12 mouse cellular contexts compared by ENCODE assay signal in the genomic region with DNA sequence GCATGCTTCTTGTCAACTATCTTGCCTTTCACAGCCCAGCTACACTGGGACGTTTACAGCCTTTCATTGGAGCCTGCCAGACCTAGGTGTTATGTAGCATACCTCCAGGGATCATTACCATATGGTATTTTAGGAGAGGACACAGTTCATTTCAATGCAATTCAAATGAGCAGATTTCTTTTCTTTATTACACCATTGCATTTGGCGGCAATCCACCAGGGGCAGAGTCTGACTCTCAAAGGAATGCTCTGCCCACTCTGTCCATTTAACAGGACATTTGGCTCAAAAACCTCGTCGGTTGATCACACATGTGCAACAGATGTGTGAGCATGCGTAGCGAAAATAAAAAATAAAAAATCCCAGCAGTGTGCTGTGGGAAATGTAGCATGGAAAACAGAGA.
A peak's percentile ranks its signal among the peaks of the same experiment; 100 is the strongest.
DNase-seq lines count a peak whose midpoint lies in the region; ATAC-seq and TF ChIP-seq lines count a peak whose summit lies in the region.
"Had no signal": no experiment of that assay in that cellular context is flagged by ENCODE, and none has a peak within 500 bp of the region (broad histone marks: within the 10 kb centered on the region; RNA-seq: fewer than 3 reads in every experiment).

No protein-coding gene starts in this region.

- H3K36me3 ChIP-seq in embryonic facial prominence, embryonic 11.5 days (replicated peaks; ENCODE audit: control insufficient read depth, insufficient read depth, low read depth, low read length), result no peaks in the 10 kb centered on the region
- no peaks in the 10 kb centered on the region for H3K36me3 ChIP-seq in embryonic facial prominence, embryonic 10.5 days (replicated peaks)
- no peaks in the 10 kb centered on the region for H3K36me3 ChIP-seq in liver, adult 2 months (ENCODE audit: control insufficient read depth, insufficient read depth, low read length)
- no peaks in the 10 kb centered on the region for H3K36me3 ChIP-seq in liver, postnatal 0 days (replicated peaks; ENCODE audit: insufficient read depth, low read length)
- H3K36me3 ChIP-seq in kidney, adult 2 months (ENCODE audit: control insufficient read depth, insufficient read depth, low read length), result no peaks in the 10 kb centered on the region
- H3K36me3 ChIP-seq in lung, postnatal 0 days (ENCODE audit: insufficient read depth, low read length), result no peaks in the 10 kb centered on the region

- 31% methylated on average over 6 of the region's 6 CpGs for WGBS in embryonic facial prominence, embryonic 11.5 days
- WGBS in embryonic facial prominence, embryonic 10.5 days, result 51% methylated on average over 6 of the region's 6 CpGs
- WGBS in liver, adult 2 months, result 66% methylated on average over 6 of the region's 6 CpGs
- 77% methylated on average over 6 of the region's 6 CpGs for WGBS in liver, postnatal 0 days (ENCODE audit: insufficient replicate concordance)
- WGBS in kidney, adult 2 months, result 34% methylated on average over 6 of the region's 6 CpGs
- WGBS in lung, postnatal 0 days, result 53% methylated on average over 6 of the region's 6 CpGs

- no peaks in the 10 kb centered on the region for H3K27me3 ChIP-seq in embryonic facial prominence, embryonic 11.5 days (ENCODE audit: control insufficient read depth, insufficient read depth, low read length)
- H3K27me3 ChIP-seq in embryonic facial prominence, embryonic 10.5 days (replicated peaks; ENCODE audit: low read depth, poor library complexity, severe bottlenecking), result no peaks in the 10 kb centered on the region
- no peaks in the 10 kb centered on the region for H3K27me3 ChIP-seq in liver, adult 2 months (ENCODE audit: control insufficient read depth, insufficient read depth, low read length)
- H3K27me3 ChIP-seq in liver, postnatal 0 days (ENCODE audit: insufficient read depth, low read length), result no peaks in the 10 kb centered on the region
- no peaks in the 10 kb centered on the region; the same call in 1 of the 2 replicates for H3K27me3 ChIP-seq in kidney, adult 2 months (replicated peaks; ENCODE audit: control insufficient read depth, insufficient read depth, low read length)
- no peaks in the 10 kb centered on the region for H3K27me3 ChIP-seq in lung, postnatal 0 days (replicated peaks; ENCODE audit: insufficient read depth, low read length)

- no peak overlapping the region for H3K27ac ChIP-seq in embryonic facial prominence, embryonic 11.5 days (replicated peaks; ENCODE audit: low read depth, low read length)
- no peak overlapping the region for H3K27ac ChIP-seq in embryonic facial prominence, embryonic 10.5 days (replicated peaks)
- no peak overlapping the region for H3K27ac ChIP-seq in liver, adult 2 months (replicated peaks; ENCODE audit: insufficient read depth, low read depth, low read length)
- H3K27ac ChIP-seq in liver, postnatal 0 days (ENCODE audit: low read depth), result no peak overlapping the region
- no peak overlapping the region for H3K27ac ChIP-seq in kidney, adult 2 months (ENCODE audit: insufficient read depth, low read depth, low read length)
- H3K27ac ChIP-seq in lung, postnatal 0 days (ENCODE audit: low read length), result peak overlapping the region; percentile 9; the same call in 1 of the 2 replicates

- DNase-seq in embryonic facial prominence, embryonic 11.5 days (ENCODE audit: low spot score), result peak; percentile 69
- no peak for DNase-seq in embryonic facial prominence, embryonic 10.5 days (ENCODE audit: low spot score)
- DNase-seq in liver, adult 2 months (ENCODE audit: extremely low read depth, low read depth, low spot score), result peak; percentile 15
- DNase-seq in liver, postnatal 0 days, result no peak
- DNase-seq in kidney, adult 2 months, result peak; percentile 53
- DNase-seq in lung, postnatal 0 days (ENCODE audit: low spot score), result peak; percentile 46
- no peak for DNase-seq in spleen, postnatal 14 days (ENCODE audit: low spot score in 2 of 2)
- DNase-seq in cerebellum, adult 8-10 months, result no peak
- DNase-seq: B cell, adult 2 months; layer of hippocampus, postnatal 36 days had no signal

- no peak overlapping the region for H3K9ac ChIP-seq in embryonic facial prominence, embryonic 11.5 days (replicated peaks; ENCODE audit: low read length)
- H3K9ac ChIP-seq in liver, adult 2 months (ENCODE audit: low read depth, low read length), result no peak overlapping the region
- H3K9ac ChIP-seq in liver, postnatal 0 days (replicated peaks), result no peak overlapping the region
- no peak overlapping the region for H3K9ac ChIP-seq in lung, postnatal 0 days (replicated peaks; ENCODE audit: low read depth)

- no peaks in the 10 kb centered on the region for H3K79me2 ChIP-seq in liver, adult 2 months (ENCODE audit: control insufficient read depth, insufficient read depth, low read length)

- 0 out of 2 replicates have a peak, but pooled peaks have one; percentile 48 for ATAC-seq in embryonic facial prominence, embryonic 11.5 days (replicated peaks; ENCODE audit: insufficient number of reproducible peaks, low FRiP score, low TSS enrichment, low read depth)
- ATAC-seq in liver, postnatal 0 days, result no peak
- ATAC-seq in lung, postnatal 0 days, result peak; percentile 60; the same call in 1 of the 2 replicates

- TF ChIP-seq POLR2A in liver, adult 2 months (IDR thresholded peaks at IDR 0.05; ENCODE audit: extremely low read depth, insufficient read depth, low read length), result no peak
- no peak for TF ChIP-seq POLR2A in kidney, adult 2 months (IDR thresholded peaks at IDR 0.05; ENCODE audit: low read depth, low read length)

- H3K4me2 ChIP-seq in embryonic facial prominence, embryonic 11.5 days (ENCODE audit: low read depth, low read length), result no peak overlapping the region
- no peak overlapping the region for H3K4me2 ChIP-seq in liver, postnatal 0 days (ENCODE audit: low read depth, low read length)
- H3K4me2 ChIP-seq in lung, postnatal 0 days (replicated peaks; ENCODE audit: low read depth, low read length), result no peak overlapping the region

- no peaks in the 10 kb centered on the region for H3K9me3 ChIP-seq in embryonic facial prominence, embryonic 11.5 days (replicated peaks; ENCODE audit: control insufficient read depth, low read length)
- H3K9me3 ChIP-seq in embryonic facial prominence, embryonic 10.5 days, result no peaks in the 10 kb centered on the region
- H3K9me3 ChIP-seq in liver, postnatal 0 days (ENCODE audit: low read length), result no peaks in the 10 kb centered on the region
- no peaks in the 10 kb centered on the region for H3K9me3 ChIP-seq in lung, postnatal 0 days (ENCODE audit: low read length)

- TF ChIP-seq EP300 in liver, postnatal 0 days (IDR thresholded peaks at IDR 0.05; ENCODE audit: low read depth), result no peak
- TF ChIP-seq EP300 in lung, postnatal 0 days (IDR thresholded peaks at IDR 0.05), result no peak

- no peak overlapping the region for H3K4me3 ChIP-seq in embryonic facial prominence, embryonic 11.5 days (ENCODE audit: low read depth, low read length)
- H3K4me3 ChIP-seq in embryonic facial prominence, embryonic 10.5 days, result no peak overlapping the region
- no peak overlapping the region for H3K4me3 ChIP-seq in liver, adult 2 months (ENCODE audit: insufficient read depth, low read depth, low read length)
- no peak overlapping the region for H3K4me3 ChIP-seq in liver, postnatal 0 days (ENCODE audit: low read depth, low read length)
- no peak overlapping the region for H3K4me3 ChIP-seq in kidney, adult 2 months (ENCODE audit: insufficient read depth, low read depth, low read length)
- H3K4me3 ChIP-seq in lung, postnatal 0 days (ENCODE audit: low read depth, low read length), result no peak overlapping the region
- H3K4me3 ChIP-seq: erythroblast, embryonic 14.5 days; myocyte had no signal

- H3K4me1 ChIP-seq in embryonic facial prominence, embryonic 11.5 days (ENCODE audit: control insufficient read depth, insufficient read depth, low read length), result no peaks in the 10 kb centered on the region; the same call in 1 of the 2 replicates
- H3K4me1 ChIP-seq in embryonic facial prominence, embryonic 10.5 days, result peaks cover 22% of the 10 kb centered on the region
- no peaks in the 10 kb centered on the region; the same call in 1 of the 2 replicates for H3K4me1 ChIP-seq in liver, adult 2 months (ENCODE audit: control insufficient read depth, insufficient read depth, low read length)
- no peaks in the 10 kb centered on the region for H3K4me1 ChIP-seq in liver, postnatal 0 days (ENCODE audit: insufficient read depth)
- H3K4me1 ChIP-seq in kidney, adult 2 months (ENCODE audit: control insufficient read depth, insufficient read depth, low read length), result peaks cover 3% of the 10 kb centered on the region; the same call in 1 of the 2 replicates
- no peaks in the 10 kb centered on the region for H3K4me1 ChIP-seq in lung, postnatal 0 days (ENCODE audit: insufficient read depth, low read depth, low read length)

- TF ChIP-seq CTCF in liver, adult 2 months (IDR thresholded peaks at IDR 0.05; ENCODE audit: low read depth, low read length), result no peak
- TF ChIP-seq CTCF in liver, postnatal 0 days (IDR thresholded peaks at IDR 0.05; ENCODE audit: low read depth), result no peak
- no peak for TF ChIP-seq CTCF in kidney, adult 2 months (conservative IDR thresholded peaks at IDR 0.05; ENCODE audit: insufficient read depth, insufficient read length, low read depth, low read length)
- peak; percentile 16; the same call in 1 of the 2 replicates for TF ChIP-seq CTCF in lung, postnatal 0 days (IDR thresholded peaks at IDR 0.05)

Comparison
In these comparisons a context has a peak if more than half of its experiments do, and no peak if none do; other contexts are left out.
1. DNase-seq: peak in embryonic facial prominence, embryonic 11.5 days (single experiment), liver, adult 2 months (single experiment), kidney, adult 2 months (single experiment) and lung, postnatal 0 days (single experiment); none in embryonic facial prominence, embryonic 10.5 days (single experiment), liver, postnatal 0 days (single experiment), spleen, postnatal 14 days (0 of 2) and cerebellum, adult 8-10 months (single experiment).